Mouse (Mus musculus) left cerebral cortex, adult 11 months (tissue): Measurements from ENCODE around the gene Prox2.

Experiments
- DNase-seq: peaks from one replicate; pipeline ENCODE4 v3.0.0; 2022; ENCODE audit warnings: low spot score

Prox2 gene

GRCm38 (mm10) chr12:85092214-85092613, 18.3 kb downstream of the Prox2 start:
- DNase-seq, result no peak

- DNase-seq, result no peak
These were observed 19.4 kb downstream of the Prox2 start for GRCm38 (mm10) chr12:85091190-85091589.

- DNase-seq, result no peak
These were observed 22.7 kb downstream of the Prox2 start for GRCm38 (mm10) chr12:85087845-85088244.

- DNase-seq, result no peak
These were observed 25.6 kb downstream of the Prox2 start for GRCm38 (mm10) chr12:85084941-85085340.

GRCm38 (mm10) chr12:85084257-85084656, 26.3 kb downstream of the Prox2 start:
- DNase-seq, result no peak

- DNase-seq, result peak; percentile 27
These were observed 33.5 kb downstream of the Prox2 start for GRCm38 (mm10) chr12:85077100-85077499.

- no peak for DNase-seq
These were observed 39.5 kb downstream of the Prox2 start for GRCm38 (mm10) chr12:85071043-85071442.

- no peak for DNase-seq
These were observed 59.3 kb downstream of the Prox2 start for GRCm38 (mm10) chr12:85051218-85051617.
